Mouse (Mus musculus) brown adipose tissue, adult 24 weeks (tissue): Measurements from ENCODE around the gene Osbpl3. TPM values are rescaled to one million over a fixed set of nuclear protein-coding genes. Genes with fewer than 3 reads are reported as not detected.

Experiments used
- H3K27ac ChIP-seq: fragments of 200-500 bp; replicated peaks from 2 replicates; pipeline ENCODE4 v1.5.1; 2012; ENCODE audit warnings: low read depth, mild to moderate bottlenecking, low read length
- H3K4me1 ChIP-seq: fragments of 200-500 bp; 2 replicates; pipeline ENCODE4 v1.6.1; 2012; ENCODE audit warnings: low read length, mixed read lengths; ENCODE audit not compliant: control insufficient read depth, insufficient read depth, insufficient read length
- H3K4me3 ChIP-seq: fragments of 200-500 bp; 2 replicates; pipeline ENCODE4 v1.5.1; 2012; ENCODE audit warnings: low read depth, mild to moderate bottlenecking, low read length, moderate library complexity; ENCODE audit not compliant: insufficient read depth
- polyA plus RNA-seq: library from polyadenylated mRNA; stranded (reverse); fragments of >200 nt; gene quantifications from 2 replicates; pipeline ENCODE4 v1.2.4, GENCODE M21; 2012; ENCODE audit not compliant: missing spikeins, insufficient read depth, insufficient read length

The Osbpl3 gene
- polyA plus RNA-seq, 1 experiment = 0.40 TPM

DNA sequence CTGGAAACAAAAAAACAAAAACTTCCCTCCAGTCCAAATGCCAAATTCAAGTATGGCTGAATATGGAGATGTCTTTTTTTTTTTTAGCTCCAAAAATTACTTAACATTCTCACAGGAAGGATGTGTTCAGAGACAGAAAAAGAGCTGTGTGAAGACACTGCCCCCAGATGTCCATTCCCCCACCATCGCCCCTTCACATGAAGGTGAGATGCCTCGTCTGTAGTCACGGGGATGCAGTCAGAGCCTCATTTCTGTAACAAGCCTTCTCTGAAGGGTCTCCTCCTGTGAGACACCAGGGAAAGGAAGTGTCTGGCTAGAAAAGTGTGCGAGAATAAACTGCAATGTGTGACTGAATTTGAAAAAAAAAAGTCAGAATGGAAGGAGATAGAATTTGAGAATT, 53.1 kb downstream of the Osbpl3 start:
- H3K27ac ChIP-seq = no peak overlapping the region
- H3K4me1 ChIP-seq = no peaks in the 10 kb centered on the region
- no peak overlapping the region for H3K4me3 ChIP-seq

DNA sequence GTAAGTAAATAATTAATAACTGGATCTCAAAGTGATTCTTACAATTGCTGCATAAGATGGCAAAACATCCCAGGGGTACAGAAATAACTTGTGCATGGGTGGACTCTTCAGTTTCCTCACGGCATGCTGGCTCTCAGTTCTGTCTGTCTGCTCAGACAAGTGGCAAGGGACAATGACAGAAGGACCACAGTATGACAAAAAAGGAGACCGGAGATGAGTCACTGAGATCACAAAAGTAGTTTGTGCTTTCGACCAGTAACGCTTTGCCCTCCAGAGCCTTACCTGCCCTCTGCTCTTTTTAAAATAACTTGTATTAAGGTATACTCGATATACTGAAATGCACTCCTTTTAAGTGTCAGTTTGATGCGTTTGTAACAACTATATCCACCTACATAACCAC, 55.8 kb downstream of the Osbpl3 start:
- Histone ChIP-seq H3K4me1 (no peaks in the 10 kb centered on the region), H3K27ac (no peak overlapping the region), H3K4me3 (no peak overlapping the region)

DNA sequence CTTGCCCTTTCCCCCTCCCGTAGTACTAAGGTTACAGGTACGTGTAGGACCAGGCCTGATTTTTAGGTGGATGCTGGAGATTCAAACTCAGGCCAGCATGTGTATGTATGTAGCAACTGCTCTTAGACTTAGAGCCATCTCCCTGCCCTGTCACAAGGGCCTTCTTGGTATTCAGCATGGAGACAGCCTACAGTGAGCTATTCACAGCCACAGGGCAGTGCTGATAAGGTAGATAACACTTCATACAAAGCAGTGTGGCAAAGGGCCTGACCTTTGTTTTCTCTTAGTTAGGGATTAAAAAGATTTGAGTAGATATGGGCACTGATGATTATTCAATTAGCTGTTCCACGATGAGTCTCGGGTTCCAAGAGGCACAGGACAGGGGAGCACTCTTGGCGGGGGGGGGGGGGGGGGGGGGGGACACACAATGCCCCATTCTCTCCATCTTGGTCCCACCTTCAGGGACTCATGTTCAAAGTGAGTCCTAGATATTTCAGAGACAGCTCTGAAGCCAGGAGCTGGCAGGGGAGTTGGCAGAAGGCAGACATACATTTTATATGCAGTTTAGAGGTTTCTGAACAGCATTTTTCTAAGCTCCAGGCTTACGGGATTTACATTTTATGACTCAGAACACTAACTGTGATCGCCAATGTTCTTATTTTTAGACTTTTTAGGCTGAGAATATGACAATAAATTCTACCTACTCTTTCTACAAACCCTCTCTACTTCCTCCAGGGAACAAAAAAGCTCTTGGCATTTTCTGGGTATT, 56.4 kb downstream of the Osbpl3 start:
- Histone ChIP-seq H3K4me1 (no peaks in the 10 kb centered on the region), H3K27ac (no peak overlapping the region), H3K4me3 (no peak overlapping the region)

DNA sequence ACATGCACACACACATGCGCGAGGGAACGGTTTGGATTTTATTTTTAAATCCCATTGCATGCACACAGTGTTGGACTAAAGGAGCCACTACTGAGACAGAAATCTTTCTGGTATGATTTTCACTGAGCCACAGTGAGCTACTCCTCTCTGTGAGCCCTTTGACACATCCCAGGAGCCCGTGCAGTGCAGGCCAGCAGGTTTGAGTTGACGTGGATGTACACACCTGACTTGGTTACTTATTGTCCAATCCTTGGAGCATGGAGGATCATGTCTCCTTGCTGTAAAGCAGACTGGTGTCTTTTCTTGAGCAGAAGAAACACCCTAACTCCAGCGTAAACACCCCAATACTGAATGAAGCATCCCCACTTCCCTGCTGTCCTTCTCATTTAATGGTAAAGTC, 57.7 kb downstream of the Osbpl3 start:
- Histone ChIP-seq H3K4me1 (no peaks in the 10 kb centered on the region), H3K4me3 (no peak overlapping the region), H3K27ac (no peak overlapping the region)

DNA sequence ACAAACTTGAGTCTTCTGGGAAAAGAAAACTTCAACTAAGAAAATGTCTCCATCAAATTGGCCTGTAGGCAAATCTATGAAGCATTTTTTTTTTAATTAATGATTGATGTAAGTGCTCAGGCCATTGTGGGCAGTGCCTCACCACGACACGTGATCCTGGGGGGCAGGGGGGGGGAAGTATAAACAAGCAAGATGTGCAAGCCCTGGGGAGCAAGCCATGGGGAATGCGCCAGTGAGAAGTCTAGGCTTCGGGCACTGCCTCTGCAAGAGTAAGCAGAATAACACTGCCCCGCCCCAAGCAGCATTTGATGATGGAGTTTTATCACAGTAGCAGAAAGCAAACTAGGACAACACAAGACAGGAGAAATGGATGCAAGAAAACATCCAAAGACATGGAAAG, 58.9 kb downstream of the Osbpl3 start:
- no peak overlapping the region for H3K27ac ChIP-seq
- no peak overlapping the region for H3K4me3 ChIP-seq
- no peaks in the 10 kb centered on the region for H3K4me1 ChIP-seq

DNA sequence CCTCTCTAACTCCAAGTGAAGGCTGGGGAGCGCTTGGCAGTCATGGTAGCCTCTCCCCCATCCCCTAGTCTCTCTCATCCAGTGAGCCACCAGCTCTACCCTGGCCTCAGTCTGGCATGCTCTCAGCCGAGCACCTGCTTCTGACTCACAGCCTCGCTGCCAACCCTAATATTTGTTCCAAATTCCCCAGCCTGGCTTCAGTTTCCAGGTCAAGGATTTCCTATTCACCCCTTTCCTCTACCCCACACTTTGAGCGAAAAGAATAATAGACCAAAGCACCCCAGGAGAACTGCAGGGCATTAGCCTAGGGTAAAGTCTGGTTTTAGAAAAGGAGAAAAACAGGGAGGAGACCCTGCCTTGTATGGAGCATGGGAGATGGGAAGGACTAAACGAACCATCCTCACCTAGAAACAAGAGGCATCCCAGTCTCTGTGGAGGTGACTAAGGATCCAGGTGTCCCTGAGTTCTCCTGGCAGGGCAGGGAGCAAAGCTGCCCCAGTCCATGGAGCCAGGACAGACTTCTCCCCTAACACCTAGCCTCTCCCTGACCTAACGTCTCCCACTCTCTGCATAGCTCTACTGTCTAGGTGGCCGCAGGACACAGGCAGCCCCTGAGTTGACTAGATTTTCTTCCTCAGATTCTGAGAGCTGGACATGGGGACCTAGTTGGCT, 60.2 kb downstream of the Osbpl3 start:
- Histone ChIP-seq H3K4me1 (no peaks in the 10 kb centered on the region), H3K27ac (no peak overlapping the region), H3K4me3 (no peak overlapping the region)

DNA sequence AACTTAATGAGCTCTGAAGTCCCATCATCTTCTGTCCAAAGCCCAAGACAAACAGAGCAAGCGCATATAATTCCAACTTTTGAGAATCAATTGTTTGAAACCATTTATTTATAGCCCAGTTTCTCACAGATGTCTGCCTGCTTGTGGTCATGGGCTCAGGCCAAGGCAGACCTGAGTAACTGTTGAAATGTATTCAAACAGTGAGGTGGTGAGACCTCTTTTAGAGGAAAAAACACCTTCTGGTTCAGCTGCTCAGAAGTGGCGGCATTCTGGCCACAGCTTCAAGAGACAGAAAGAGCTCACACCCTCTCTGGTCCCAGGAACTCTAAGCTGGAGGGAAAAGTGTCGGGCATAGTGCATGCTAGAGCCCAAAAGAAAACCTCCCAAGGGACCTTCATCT, 61.6 kb downstream of the Osbpl3 start:
- Histone ChIP-seq H3K27ac (no peak overlapping the region), H3K4me1 (no peaks in the 10 kb centered on the region), H3K4me3 (no peak overlapping the region)

DNA sequence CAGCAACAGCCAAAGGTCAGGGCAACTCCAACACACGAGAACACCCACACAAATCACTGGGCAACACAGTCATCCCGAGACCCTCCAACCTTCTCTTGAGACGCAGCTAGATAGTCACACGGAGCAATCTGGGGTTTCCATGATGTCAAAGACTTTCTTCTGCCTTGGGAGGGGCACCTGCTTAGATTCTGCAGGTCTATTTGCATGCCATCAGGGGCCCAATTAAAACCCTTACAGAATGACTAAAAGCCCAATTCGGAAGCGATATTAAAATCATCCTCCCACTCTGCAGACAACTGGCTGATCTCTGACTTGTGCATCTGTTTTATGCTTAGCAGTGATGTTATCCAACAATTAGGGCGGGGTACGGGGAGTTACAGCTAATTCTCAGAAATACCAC, 62.0 kb downstream of the Osbpl3 start:
- Histone ChIP-seq H3K4me1 (no peaks in the 10 kb centered on the region), H3K27ac (no peak overlapping the region), H3K4me3 (no peak overlapping the region)

DNA sequence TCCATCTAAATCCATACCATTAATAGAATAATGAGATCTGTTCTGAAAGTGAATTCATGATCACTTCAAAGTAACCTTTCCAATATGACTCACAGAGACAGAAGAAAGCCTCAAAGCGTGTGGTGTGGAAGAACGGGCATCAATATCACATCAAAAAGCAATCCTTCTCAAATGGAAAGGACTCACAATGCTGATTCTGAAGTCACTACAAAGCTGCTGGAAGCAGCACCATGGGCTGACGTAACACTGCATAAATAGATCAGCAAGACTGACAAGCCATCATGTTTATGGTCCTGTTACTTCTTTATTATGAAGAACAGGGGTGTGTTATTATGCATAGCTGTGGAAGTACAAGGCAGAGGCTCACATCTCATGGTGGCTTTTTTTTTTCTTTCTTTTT, 64.0 kb downstream of the Osbpl3 start:
- Histone ChIP-seq H3K4me3 (no peak overlapping the region), H3K4me1 (no peaks in the 10 kb centered on the region)

DNA sequence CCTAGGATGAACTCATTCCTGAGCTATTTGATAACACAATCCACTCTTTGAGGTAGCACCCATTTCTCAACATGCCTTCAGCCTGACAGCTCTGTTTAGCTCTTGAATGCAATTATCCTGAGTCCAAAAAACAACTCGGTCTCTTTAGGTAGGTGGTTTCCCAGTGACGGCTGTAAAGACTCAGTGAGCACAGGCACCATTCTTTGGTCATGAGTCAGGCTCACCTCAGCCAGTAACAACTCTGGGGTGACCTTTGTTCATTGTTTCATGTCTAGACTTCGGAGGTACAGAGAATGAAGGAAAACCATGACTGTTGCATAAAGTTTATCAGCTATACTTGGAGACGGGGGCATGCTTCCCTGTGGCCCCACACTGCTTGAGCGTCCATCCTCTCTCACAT, 65.7 kb downstream of the Osbpl3 start:
- Histone ChIP-seq H3K4me1 (no peaks in the 10 kb centered on the region), H3K27ac (no peak overlapping the region), H3K4me3 (no peak overlapping the region)

More for the DNA sequence above, 64.0 kb downstream of the Osbpl3 start:
- no peak overlapping the region for H3K27ac ChIP-seq

DNA sequence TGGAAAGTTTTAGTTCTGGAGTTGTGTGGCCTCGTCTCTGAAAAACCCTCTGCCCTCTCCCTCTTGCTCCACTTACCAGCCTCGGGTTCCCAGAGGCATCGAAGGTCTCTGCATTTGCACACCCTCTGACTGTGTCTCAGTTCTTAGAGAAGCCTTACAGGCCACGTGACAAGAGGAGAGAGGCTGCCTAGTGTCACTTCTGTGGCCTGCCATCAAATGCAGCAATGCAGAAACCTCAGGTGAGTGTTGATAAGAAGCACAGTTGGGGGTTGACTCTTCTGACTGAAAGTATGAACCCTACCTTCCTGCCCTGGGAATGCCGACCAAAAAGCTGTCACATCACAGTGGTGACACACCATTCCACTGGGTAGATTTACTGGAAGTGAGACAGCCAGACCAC, 68.4 kb downstream of the Osbpl3 start:
- H3K4me1 ChIP-seq = no peaks in the 10 kb centered on the region
- no peak overlapping the region for H3K4me3 ChIP-seq
- no peak overlapping the region for H3K27ac ChIP-seq

DNA sequence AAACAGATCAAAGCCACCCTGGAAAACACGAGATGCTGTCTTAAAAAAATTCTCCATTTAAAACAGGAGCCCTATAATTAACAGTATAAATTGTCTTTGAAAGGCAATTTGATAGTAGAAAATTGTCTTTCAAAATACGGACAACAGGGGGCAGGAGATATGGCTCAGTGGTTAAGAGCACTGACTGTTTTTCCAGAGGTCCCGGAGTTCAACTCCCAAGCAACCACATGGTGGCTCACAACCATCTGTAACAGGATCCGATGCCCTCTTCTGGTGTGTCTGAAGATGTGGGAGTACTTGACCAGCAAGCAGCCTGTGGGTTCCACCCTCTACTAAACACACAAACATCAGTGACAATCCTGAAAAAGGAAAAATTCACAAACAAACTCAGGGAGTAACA, 69.5 kb downstream of the Osbpl3 start:
- Histone ChIP-seq H3K4me3 (no peak overlapping the region), H3K27ac (no peak overlapping the region), H3K4me1 (peaks cover 3% of the 10 kb centered on the region; the same call in 1 of the 2 replicates)

DNA sequence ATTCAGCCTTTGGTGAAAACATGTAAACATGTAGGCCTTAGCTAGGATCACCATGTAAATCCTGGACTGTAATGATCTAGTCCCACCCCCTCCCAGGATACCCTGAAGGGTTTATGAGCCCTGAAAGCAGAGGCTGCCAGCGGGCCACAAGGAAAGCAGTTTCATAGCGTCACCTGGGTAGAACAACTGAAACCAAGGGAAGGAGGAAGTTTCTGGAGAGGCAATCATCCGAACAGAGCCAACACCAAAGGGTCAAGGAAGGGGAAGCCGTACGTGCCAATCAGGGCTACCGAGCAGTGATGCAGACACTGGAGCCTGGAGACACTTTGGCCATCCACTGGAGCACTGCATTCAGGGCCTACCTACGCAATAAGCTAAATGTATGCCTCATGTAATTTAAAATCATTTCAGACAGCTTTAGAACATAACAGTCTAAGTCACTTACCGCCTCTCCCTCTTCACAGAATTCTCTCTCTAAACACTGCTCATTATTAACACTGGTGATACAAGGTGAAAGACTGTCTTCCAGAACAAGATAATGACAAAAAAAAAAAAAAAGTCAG, 70.5 kb downstream of the Osbpl3 start:
- Histone ChIP-seq H3K27ac (no peak overlapping the region), H3K4me1 (peaks cover 6% of the 10 kb centered on the region; the same call in 1 of the 2 replicates), H3K4me3 (no peak overlapping the region)

DNA sequence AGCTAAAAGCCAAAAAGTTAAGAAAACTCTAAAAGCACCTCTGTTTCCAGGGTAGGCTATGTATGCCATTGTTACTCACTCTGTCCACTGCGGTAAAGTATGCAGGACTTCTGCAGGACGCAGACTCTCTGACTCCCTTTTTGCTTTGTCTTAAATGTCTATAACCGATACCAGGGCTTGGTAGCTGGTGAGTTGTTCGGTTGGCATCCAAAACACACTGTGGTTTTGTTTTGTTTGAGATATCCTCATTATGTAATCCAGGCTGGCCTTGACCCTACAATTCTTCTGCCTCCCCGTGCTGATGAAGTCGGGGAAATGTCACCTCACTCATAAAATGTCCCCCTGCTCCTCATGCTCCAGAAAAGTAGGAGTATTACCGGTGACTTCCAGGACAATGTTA, 73.3 kb downstream of the Osbpl3 start:
- Histone ChIP-seq H3K27ac (no peak overlapping the region), H3K4me1 (peaks cover 7% of the 10 kb centered on the region; the same call in 1 of the 2 replicates), H3K4me3 (no peak overlapping the region)

DNA sequence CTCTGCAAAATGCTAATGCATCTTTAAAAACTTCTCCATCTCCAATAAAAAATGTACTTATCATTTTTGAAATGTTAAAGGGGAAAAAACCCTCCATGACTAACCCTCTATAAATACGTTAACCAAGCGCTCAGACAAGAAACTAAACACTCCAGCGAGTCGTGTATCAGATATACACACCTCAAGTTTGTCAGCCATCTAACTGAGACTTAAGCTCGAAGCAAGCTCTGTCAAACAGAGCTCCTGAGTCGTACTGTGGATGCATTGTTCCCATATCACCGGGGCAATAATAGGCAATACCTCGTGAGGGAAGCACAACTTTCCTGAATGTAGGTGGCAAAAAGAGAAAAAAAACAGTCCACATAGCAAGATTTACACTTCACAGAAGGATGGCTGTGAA, 73.8 kb downstream of the Osbpl3 start:
- H3K4me3 ChIP-seq = no peak overlapping the region
- H3K4me1 ChIP-seq = peaks cover 7% of the 10 kb centered on the region; the same call in 1 of the 2 replicates
- H3K27ac ChIP-seq = no peak overlapping the region
